Mouse (Mus musculus) C2C12 (cell line): Measurements from ENCODE around the gene Ptk6.

Experiments used
- CEBPB ChIP-seq: IDR thresholded peaks from one replicate; pipeline ENCODE4 v1.6.1; 2011; ENCODE audit warnings: low read depth, mild to moderate bottlenecking, control low read depth, moderate library complexity
- CTCF ChIP-seq: IDR thresholded peaks from one replicate; pipeline ENCODE4 v1.5.1; 2011; ENCODE audit not compliant: control insufficient read depth, insufficient read depth, insufficient read length
- MAX ChIP-seq: IDR thresholded peaks from one replicate; pipeline ENCODE4 v1.6.1; 2011; ENCODE audit warnings: mild to moderate bottlenecking, control low read depth
- MYOG ChIP-seq: IDR thresholded peaks from one replicate; pipeline ENCODE4 v1.6.1; 2011; ENCODE audit not compliant: control insufficient read depth, insufficient read length; ENCODE audit errors: extremely low read depth

DNA sequence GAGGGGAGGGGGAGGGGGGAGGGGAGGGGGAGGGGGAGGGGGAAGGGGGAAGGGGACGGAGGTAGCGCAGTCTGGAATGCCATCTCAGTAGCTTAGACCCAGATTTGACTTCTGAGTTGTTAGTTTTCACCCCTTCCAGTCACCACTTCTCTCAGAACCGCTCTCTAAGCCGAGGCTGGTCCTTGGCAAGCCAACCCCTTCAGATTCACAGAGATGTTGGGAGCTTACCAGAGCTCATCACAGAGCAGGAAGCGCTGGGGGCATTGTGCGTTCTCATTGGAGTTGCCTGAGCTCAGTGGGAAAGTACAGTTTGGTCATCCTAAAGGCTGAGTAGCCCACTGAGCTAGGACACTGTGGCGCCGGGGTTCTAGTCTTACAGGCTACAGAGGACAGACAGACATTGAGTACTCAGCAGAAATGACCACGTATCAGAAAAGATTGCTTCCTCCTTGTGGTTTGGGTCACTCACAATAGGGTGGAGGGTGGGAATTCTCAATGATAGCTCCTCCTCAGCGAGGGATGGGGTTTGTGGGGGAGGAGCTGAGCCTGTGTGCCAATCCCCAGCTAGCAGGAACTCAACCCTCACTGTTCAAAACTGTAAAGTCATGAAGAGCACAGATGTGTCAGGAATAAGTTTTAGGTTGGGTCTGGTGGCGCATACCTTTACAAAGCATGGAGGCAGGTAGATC, 41.3 kb upstream of the Ptk6 start:
- TF ChIP-seq CTCF = no peak
- no peak for TF ChIP-seq CEBPB
- no peak for TF ChIP-seq MAX
- TF ChIP-seq MYOG = no peak
